Mouse (Mus musculus) gastrocnemius, adult 18-20 months (tissue): ENCODE results near the gene Neurl1a. TPM values are rescaled to one million over a fixed set of nuclear protein-coding genes. Genes with fewer than 3 reads are reported as not detected.

Source experiments
- DNase-seq: peaks from one replicate; pipeline ENCODE4 v3.0.0; 2021; ENCODE audit warnings: low spot score
- microRNA-seq: library from miRNA; unstranded; fragments of <30 nt; microRNA quantifications from one replicate; pipeline ENCODE4 v1.2.0, GENCODE M21; 2021
- total RNA-seq, 2 experiments: library from RNA; stranded (reverse); gene quantifications; 2 replicates each; pipeline ENCODE4 v1.2.3; 2021

The Neurl1a gene
- total RNA-seq, 2 experiments from 2014 or later, result 131 to 137 TPM

DNA sequence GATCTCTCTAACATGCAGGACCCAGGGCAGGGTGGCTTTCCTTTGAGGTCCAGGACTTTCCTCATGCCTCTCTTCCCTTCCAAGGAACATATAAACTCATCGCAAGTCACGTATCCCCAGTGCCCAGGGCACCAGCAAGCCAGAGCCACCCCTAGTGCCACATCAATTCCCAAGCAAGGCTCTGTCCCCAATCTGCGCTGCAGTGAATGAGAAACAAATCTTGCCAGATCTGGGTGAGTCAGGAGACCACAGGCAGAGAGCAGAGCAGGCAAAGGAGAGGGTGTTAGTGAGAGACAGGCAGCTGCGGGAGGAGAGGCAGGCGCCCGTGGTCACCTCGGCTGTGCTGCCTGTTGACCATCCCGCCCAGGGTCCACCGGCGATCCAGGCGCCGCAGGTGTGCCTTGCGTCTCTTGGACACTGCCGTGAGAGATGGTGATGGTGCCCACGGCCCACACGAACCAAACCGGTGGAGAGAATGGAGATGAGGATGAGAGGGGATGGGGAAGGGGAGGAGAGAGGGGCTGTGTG is 104.1 kb downstream of the Neurl1a start:
- DNase-seq, result no peak

DNA sequence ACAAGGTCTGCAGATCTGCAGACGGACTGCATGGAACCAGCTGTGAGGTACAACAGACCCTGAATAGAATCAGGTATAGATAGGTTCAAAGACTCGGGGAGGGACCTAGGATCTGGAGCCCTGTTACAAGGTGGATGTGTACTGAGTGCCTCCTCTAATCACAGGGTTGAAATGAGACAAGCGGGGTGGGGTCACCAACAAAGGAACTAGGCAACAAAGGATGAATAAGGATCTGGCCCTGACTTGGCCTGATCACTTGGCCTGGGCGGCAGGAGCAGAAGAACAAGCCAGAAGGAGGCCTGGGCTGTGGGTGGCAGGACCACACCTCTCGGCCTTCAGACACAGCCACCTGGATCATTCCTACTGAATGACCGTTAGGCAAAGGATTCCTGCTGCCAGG is 107.0 kb downstream of the Neurl1a start:
- DNase-seq, result no peak

DNA sequence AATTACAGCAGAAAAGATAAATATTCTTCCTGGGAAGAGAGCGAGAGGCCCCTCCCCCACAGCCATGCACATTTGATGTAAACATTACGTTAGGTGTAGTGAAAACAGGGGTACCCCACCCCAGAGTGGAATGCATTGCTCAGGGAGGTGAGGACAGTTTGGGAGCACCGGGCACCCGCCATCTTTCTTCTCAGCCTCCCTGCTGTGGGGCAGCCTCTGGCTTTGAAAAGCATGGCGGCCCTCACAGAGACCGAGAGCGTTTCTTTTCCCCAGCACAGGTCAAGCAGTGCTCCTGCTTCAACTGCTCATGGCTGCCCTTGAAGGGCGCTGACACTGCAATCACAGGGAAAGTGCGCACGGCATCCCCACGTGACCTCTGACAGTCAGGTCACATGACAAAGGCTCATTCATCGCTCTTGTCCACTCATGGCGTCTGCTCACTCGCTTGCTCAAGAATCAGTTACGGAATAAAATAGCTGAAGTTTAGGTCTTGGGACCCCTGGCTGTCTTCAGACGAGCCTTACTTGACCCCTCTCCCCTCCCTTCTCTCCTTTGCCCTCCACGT is 108.3 kb downstream of the Neurl1a start:
- DNase-seq, result no peak

DNA sequence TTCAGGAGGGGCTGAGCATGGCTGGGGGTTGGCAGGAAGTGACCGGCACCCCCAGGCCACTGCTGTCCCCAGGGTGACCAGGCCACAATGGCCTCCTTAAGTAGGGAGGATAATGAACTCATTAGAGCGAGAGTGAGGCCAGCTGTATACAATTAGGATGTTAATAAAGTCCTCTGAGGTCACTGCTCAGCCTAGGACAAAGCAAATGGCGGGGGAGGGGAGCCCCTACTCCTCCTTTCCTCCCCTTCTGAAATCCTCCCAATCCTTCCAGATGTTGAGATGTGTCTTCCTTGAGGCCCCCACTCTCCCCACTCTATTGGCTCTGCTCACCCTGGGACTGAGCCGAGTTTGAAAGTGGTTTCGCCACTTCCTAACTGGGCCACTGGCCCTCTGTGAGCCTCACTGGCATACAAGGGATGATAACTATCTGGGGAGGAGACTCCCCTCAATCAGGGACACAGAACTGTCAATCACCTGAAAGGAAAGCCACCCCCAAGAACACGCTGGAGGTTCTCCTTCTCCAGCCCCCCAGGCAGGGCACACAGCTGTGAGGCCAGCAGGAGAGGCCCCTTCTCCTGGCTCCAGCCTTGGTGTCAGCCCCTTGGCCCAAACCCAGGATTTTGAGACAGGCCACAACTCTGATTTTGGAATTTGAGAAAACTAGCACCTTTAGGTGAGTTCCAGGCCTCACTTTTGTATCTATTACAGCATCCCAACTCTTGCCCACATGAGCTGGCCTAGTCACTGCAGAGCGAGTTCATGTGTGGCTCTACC is 112.9 kb downstream of the Neurl1a start:
- DNase-seq, result no peak

GRCm38 (mm10) chr19:47292451-47292951 is 113.9 kb downstream of the Neurl1a start:
- no peak for DNase-seq

DNA sequence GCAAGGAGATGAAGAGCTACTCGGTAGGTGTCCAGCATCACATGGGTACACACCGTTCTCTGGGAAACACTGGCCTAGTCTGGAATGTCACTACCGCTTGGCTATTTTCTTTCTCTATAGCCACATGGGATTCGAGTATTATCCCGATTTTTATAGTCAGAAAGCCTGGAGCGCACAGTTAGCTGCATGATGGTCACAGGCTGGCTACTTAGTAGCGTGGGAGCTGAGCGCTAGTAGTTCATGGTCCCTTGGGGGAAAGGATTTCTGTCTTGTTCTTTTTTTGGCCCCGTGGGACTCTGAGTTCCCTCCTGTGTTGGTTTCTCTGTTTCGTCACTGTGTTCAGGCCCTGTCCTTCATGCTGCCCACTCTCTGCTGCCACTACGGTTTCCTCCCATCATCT is 119.5 kb downstream of the Neurl1a start:
- no peak for DNase-seq

DNA sequence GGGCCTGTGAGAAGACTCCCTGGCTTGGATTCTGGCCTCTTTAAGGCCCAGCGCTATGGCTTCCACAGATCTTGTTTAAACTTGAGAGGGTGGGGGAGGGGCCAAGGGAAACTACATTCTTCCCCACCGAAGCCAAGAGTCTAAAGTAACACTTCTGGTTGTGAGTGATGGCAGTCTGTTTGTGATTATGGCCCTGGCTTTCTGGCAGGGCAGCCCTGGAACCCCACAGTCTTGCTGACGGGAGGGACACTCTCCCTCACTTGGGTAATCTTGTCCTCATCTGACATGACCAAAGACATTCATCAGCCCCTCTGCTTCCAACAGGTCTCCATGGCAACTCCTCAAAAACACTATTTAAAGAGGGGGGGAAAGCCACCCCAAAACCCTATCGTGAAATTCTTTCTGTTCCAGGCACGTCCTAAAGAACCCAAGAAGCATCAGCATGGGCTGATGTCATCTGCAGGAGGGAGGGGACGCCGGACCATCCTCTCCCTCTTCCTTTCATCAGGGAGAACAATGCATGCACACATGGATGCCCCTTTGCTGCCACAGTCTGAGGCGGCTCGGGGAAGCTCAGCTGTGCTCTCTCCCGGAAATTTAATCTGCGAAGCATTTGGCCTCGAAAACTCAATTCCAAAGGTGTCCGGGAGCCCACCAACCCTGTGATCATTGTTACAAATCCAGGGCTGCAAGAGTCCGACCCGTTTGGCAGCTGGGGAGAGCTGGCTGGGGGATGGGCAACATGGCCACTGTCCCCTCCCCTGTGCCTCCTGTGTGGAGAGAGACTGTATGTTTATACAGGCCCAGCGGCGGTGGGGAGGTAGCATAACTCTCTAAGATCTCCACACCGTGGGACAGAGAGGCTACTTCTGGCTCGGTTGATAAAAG is 122.9 kb downstream of the Neurl1a start:
- no peak for DNase-seq

DNA sequence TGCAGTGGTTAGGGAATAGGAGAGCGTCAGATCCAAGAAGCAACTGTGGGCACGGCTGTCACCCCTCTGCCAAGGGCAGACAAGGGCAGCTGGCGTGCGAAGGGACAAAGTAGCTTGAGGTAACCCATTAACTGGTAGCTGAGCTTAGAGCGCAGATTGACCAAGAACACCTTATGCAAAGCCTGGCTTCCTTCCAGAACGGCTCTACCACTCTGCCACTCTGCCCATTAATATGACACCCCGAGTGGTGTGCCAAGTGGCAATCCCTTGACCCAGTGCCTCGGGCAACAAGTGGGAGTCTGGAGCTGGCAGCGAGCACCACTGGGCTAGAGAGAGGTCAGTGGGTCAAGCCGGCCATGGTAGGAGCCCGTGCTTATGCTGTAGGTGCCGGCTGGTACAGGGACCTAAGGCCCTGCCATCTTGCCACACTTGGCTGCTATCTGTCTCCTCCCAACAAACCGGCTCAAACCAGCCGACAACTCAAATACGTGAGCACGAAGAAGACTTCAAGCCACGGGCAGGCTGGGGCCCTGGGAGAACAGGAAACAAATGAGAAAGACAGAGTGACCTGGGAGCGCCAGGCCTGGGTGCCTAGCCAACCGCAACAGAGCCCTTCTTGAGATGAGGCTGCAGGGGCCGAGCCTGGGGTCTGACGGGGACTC is 123.7 kb downstream of the Neurl1a start:
- peak; percentile 85 for DNase-seq

- DNase-seq, result no peak
Measured at GRCm38 (mm10) chr19:47303128-47303527, 124.5 kb downstream of the Neurl1a start.

GRCm38 (mm10) chr19:47304170-47304745 is 125.6 kb downstream of the Neurl1a start:
- no peak for DNase-seq

- no peak for DNase-seq
Measured at GRCm38 (mm10) chr19:47305401-47305800, 126.8 kb downstream of the Neurl1a start.

DNA sequence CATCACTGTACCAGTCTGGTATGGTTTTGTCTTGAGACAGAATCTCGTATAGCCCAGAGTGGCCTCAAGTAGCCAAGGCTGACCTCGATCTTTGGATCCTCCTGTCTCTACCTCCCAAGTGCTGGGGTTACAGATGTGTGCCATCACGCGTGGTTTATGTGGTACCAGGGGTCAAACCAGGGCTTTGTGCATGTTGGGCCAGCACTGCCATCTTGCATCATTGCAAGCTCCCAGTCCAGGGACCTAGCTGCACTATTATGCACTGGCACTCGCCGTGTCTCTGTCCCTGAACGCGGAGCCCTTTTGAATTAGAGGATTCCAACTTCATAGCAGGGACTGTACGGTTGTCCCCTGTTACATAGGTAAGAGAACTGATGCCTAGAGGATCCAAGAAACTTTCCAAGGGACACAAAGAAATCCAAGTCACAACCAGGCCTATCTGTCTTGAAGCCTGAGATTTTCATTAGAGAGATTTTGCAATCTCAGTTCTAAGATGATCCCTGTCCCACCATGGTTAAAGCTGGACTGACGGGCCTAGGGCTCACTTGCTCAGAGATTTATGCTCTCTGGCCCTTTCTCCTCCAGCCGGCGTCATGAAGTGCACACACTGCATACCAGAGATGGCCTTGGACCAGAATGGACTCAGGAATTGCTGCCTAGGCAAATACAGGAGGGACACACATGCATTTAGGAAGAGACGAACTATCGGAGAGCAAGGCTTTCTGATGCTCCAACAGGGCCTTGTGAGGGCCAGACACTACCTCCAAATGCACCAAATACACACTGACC is 127.7 kb downstream of the Neurl1a start:
- DNase-seq, result no peak

DNA sequence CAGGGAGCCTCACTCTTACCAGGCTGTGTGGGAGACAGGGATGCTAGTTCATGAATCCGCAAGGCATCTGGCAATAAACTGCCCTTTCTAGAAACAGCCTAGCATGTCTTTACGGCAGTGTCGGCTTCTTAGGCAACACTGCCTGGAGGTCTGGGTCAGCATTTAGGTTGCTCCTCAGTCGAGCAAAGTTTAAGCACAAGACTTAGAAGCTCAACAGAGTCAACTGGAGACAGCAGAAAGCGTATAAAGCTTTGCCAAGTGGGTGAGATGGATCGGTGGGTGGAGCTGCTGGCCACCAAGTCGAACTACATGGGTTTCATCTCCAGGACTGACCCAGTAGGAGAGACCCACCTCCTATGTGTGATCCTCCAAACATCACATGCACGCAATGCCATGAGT is 128.3 kb downstream of the Neurl1a start:
- DNase-seq, result no peak

Small RNA genes lying within 50 kb of the gene (microRNA-seq; reads per million reads assigned to microRNA genes)
- gene Mir6995, result not detected

Other genes starting within 250 kb of the Neurl1a start
- gene Ina, start 164.1 kb upstream of the Neurl1a start, total RNA-seq, result not detected
- 10 to 100 TPM; 11.4 to 12.3 TPM for gene Nt5c2, start 163.7 kb upstream of the Neurl1a start, total RNA-seq
- 1 to 10 TPM; 4.6 to 4.8 TPM for gene Pcgf6, start 127.9 kb upstream of the Neurl1a start, total RNA-seq
- 1 to 10 TPM; 2.3 to 2.4 TPM for gene Taf5, start 111.1 kb upstream of the Neurl1a start, total RNA-seq
- gene Usmg5, start 88.2 kb upstream of the Neurl1a start, total RNA-seq, result 1,000 to 10,000 TPM; 1,130 to 1,186 TPM
- gene Pdcd11, start 88.1 kb upstream of the Neurl1a start, total RNA-seq, result 1 to 10 TPM; 7.4 to 8.0 TPM
- gene Calhm2, start 40.5 kb upstream of the Neurl1a start, total RNA-seq, result 1 to 10 TPM; 1.0 to 1.2 TPM
- gene Calhm1, start 34.6 kb upstream of the Neurl1a start, total RNA-seq, result not detected
- not detected for gene Calhm3, start 21.1 kb upstream of the Neurl1a start, total RNA-seq